Mouse (Mus musculus) cerebellum, postnatal 4 days (tissue): ENCODE measurements at regions not wholly inside any gene's neighbourhood (a gene's known extent, or its start where the extent isn't known, plus 50 kb on each side); places are given as distances from the start of the nearest gene placed in this dataset.

Experiments
- DNase-seq, 2 experiments: peaks; one replicate each; pipeline ENCODE4 v3.0.0; 2022; ENCODE audit warnings: low spot score in 2 of 2, mixed read lengths in 1 of 2

DNA sequence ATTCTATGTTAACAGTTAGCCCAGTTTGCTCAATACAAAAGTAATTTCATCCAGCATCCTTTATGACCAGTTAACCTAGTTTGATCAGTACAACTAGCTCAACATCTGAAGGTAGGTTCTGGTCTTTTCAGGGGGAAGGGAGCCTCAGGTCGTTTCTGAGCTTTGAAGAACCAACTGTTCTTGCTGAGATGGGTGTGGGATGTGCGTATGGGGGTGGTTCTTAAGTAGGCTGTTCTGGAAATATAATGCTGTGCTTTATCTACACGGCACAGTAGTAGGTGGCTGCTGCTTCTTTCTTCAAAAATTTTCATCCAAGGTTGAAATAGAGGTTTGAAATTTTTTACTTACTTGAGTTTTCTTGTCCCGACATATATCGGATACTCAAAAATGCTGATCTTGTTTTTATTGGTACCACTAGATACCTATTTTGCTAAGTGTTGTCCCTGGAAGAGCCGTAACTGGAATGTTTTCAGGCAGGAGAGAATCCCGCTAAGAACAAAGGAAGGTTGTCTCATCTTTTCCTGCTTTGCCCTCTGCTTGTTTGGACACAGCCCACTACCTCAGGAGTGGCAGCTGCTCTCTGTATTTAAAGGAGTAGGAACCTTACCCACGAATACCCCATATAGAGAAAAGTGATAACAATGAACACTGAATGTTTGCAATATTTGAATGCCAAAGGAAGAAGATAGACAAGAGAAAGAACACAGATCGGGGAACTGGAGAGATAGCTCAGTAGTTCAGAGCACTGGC, 275.5 kb downstream of the Cdh10 start:
- DNase-seq = no peak

DNA sequence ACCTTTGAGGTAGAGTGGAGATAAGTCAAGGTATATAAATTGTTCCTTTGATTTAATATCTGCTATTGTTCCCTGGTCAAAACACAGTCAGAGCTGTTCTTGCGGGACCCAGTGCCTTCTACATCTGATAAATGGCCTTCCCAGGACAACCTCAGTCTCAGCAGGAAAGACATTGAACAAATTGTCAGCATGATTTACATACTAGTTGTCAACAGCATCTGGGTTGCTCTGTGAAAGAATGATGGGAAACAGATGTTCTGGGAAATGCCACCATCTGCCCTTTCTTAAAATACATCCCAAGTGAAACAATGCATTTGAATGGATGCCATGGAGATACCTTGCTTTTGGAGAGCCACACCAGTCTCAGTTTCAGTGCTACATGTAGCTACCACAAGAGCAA, 296.2 kb downstream of the Cdh10 start:
- DNase-seq = no peak

DNA sequence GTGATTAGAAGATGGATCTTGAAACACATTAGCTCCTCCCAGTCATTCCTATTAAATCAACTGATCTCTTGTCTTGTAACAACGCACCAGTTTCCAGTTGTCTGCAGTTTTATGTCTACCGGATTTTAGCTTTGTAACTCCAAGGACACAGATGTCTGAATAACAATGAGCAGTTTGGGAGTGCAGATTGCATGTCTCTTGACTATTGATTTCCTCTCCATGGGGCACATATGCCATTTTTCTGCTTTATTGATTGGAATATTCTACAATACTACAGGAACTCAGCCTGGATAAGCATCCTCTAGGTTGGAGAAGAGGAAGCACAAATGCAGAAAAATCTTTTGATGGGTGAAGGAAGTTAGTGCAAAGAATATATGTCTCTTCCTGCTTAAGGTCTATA, 300.2 kb downstream of the Cdh10 start:
- no peak for DNase-seq

DNA sequence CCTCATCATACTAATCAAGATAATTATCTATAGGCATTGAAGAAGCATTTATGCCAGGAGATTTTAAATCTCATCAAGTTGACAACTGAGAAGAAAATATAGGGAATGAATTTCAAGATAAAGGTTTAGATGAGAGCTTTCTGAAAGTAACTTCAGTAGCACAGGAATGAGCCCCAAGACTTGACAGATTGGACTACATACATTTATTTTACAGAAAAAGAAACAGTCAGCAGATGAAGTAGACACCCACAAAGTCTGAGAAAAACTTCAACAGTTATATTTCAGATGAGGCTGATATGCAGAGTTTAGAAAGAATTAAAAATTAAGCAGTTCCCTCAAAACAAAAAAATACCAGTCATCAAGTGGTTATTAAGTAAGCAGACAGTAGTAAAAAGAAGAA, 308.7 kb downstream of the Cdh10 start:
- no peak for DNase-seq

DNA sequence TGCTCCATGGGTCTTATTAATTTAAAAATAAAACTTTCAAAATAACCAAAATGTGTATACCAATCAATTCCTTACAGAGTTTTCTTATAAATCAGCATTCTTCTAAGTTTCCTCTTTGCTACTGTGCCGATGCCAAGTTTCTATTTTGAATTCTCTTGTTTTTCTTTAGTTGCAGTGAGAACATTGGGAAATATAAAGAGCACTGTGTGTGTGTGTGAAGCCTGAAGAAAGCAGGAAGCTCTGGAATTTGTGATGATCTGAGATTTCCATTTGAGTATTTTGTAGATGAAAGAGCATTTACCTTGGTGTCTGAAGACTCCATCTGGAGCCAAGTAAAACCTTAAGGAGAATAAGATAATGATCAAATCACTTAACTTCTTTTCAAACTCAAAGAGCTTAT, 310.6 kb downstream of the Cdh10 start:
- DNase-seq = no peak

DNA sequence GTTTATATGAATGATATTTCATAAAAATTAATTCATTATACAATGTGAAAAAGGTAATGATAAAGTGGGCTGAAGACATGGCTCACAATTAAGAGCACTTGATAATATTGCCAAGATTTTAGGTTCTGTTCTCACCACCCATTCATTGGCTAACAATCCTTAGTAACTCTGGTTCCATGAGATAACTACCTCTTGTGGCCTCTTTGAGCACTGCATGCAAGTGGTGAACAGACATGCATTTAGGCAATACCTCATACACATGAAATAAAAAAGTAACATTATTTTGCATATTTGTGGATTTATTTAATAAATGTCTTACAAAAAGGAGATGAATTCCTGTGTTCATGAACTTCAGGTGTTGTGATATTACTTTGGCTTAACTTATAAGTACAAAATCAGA, 334.9 kb downstream of the Cdh10 start:
- no peak for DNase-seq

DNA sequence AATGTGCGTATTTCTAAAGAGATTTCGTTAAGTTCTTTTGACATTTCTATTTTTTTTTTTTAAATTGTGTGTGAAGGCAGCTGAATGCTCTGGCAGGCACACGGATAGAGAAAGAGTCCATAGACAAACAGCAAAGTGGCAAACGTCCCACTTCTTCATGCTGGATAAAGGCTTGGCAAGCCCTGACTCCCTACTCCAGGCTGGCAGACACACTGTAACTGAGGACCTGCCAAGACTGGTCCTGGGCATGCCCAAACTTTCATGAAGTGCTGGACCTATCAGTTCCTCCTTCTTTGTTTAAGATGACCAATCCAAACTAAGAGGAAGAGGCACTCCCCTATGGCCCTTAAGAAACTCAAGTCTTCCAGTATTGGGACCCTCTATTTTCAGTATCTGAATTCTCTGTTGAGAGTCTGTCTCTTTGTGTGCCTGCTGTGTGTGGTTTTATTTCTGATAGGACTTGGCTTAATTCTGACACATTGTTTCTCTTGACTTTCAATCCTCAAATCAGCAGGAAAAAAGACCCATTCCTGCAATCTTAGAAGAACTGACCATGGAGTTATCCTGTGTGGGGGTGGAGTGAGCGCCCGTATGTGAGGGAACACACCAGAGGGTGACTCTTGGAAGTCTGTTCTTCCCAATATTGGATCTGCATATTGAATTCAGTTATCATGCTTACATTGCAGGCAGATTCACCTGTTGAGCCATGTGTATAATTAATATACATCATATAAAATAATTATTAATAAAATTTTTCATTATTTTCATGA, 343.6 kb downstream of the Cdh10 start:
- peak in 1 of 2 experiments; percentile 68 for DNase-seq

DNA sequence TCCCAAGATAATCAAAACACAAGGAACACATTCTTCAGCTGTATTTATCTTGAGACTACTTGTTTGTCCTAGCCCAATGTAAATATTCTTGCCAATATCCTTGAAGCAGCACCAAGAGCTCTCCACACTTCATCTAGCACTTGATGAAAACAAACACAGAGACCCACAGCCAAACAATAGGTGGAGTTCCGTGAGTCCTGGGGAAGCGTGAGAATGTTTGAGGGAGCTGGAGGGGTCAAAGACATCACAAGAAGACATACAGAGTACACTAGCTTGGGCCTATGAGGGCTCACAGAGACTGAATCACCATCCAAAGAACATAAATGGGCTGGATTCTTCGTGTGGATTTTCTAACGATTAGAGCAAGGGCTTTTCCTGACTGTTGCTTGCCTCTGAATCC, 356.7 kb downstream of the Cdh10 start:
- DNase-seq = no peak
